Mouse (Mus musculus): ENCODE results near the gene Calm2.
A peak's percentile ranks its signal among the peaks of the same experiment; 100 is the strongest.

The Calm2 gene

DNA sequence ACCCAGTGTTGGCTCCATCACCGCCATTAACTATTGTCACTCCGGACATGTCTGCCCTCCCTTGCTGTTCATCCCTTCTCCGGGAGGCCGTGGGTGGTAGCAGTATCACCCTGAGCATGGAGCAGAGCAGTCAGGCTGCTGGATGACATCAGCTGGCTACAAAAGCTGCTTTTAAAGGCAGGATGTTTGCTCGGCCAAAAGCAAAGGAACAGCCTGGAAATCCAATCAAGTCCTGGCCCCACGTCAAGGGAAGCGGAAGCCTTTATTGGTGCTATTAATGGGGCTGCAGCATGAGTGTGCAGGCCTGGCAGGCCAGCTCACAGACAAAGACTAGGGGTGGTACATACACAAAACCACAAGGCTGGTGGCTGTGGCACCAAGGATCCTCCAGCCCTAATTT is 55.5 kb downstream of the Calm2 start:
- peak; percentile 66 for DNase-seq

DNA sequence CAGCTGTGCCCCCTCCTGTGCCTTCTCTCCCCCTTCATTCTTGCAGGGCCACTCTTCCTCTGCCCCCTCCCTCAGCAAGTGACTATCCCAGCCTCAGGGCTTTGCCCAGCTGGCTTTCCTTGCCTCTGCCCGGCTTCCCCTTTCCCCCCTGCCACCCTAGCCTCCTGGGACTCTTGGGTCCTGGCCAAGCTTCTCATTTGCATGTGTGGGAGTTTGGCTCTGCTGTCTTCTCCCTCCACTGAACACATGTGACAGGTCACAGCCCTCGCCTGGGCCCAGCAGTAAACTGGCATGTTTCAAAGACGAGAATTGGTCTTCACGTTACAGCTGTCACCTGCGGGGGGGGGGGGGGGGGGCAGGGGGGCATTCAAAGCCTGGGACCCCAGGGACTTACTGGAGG is 59.7 kb downstream of the Calm2 start:
- peak; percentile 76 for DNase-seq

DNA sequence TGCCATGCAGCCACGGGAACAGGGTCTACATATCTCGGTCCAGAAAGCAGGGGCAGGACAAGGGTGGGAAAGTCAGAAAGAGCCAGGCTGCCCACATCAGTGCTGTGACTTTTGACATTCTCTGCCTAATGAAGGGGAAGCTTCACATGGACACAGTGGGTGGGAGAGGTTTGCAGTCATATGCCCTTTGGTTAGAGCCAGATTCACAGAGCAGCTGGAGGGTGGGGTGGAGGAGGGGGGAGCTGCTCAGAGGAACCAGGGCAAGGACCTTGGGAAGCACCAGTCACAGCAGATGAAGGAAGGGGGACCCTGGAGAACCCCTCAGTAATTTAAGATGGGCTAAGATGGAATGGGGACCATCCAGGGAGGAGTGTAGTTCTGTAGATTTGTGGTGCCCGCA is 60.9 kb downstream of the Calm2 start:
- no peak for DNase-seq

All from kidney, postnatal 14 days (tissue).